Mouse (Mus musculus) testis, adult 2 months (tissue): ENCODE results near the gene Plcd1. TPM values are rescaled to one million over a fixed set of nuclear protein-coding genes. Genes with fewer than 3 reads are reported as not detected.

Experiments used
- H3K27ac ChIP-seq: fragments of 200-500 bp; 2 replicates; pipeline ENCODE4 v1.5.1; 2012; ENCODE audit warnings: low read depth, low read length; ENCODE audit not compliant: control insufficient read depth, insufficient read depth
- H3K27me3 ChIP-seq: fragments of 200-500 bp; 2 replicates; pipeline ENCODE4 v1.6.1; 2012; ENCODE audit warnings: mild to moderate bottlenecking, low read length, moderate library complexity; ENCODE audit not compliant: control insufficient read depth, insufficient read depth
- H3K36me3 ChIP-seq: fragments of 200-500 bp; 2 replicates; pipeline ENCODE4 v1.6.1; 2012; ENCODE audit warnings: mild to moderate bottlenecking, low read length; ENCODE audit not compliant: control insufficient read depth, insufficient read depth
- H3K4me1 ChIP-seq: fragments of 200-500 bp; 2 replicates; pipeline ENCODE4 v1.6.1; 2012; ENCODE audit warnings: low read length; ENCODE audit not compliant: control insufficient read depth, insufficient read depth
- H3K4me3 ChIP-seq: fragments of 200-500 bp; 2 replicates; pipeline ENCODE4 v1.5.1; 2012; ENCODE audit warnings: low read depth, mild to moderate bottlenecking, low read length, moderate library complexity, mixed read lengths; ENCODE audit not compliant: control insufficient read depth
- CTCF ChIP-seq: fragments of 200-500 bp; IDR thresholded peaks from 2 replicates; pipeline ENCODE4 v1.5.1; 2012; ENCODE audit warnings: low read depth, mild to moderate bottlenecking, inconsistent platforms, low read length, moderate library complexity; ENCODE audit not compliant: control insufficient read depth, insufficient read depth, insufficient replicate concordance
- POLR2A ChIP-seq: fragments of 200-500 bp; IDR thresholded peaks from 2 replicates; pipeline ENCODE4 v1.6.1; 2012; ENCODE audit warnings: low read depth, mild to moderate bottlenecking, inconsistent platforms, low read length, moderate library complexity; ENCODE audit not compliant: control insufficient read depth
- polyA plus RNA-seq: library from polyadenylated mRNA; depleted of rRNA; stranded (reverse); fragments of >200 nt; gene quantifications from 2 replicates; pipeline ENCODE4 v1.2.3, GENCODE M21; 2012

Gene Plcd1
- polyA plus RNA-seq, 1 experiment: 13.4 TPM

DNA sequence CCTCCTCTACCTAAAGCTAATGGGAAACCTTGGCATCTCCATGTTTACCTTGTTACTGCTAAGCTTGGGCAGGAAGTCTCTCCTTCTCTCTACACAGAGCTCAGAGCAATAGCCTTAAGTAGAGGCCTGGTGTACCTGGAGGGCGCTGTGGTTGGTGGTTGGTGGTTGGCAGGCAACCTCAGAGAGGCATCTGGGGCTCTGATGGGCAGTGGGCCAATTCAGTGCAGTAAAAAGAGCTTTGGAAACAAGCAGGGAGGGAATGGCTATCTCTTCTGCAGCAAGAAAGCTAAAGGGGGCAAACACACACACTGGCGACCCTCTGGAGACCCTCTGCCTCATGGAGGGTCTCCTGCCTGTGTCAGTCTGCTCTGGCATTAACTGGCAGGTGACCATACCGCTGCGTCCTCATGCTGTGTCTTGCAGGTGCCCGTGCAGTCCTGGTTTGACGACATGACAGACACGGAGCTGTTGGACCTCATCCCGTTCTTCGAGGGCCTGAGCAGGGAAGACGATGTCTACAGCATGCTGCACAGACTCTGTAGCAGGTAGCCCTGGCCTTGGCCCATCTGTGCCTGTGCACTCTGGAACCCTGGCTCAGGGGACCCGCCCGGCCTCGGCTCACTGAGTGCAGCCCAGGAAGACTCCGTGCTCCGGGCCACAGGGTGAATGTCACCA is 53.1 kb downstream of the Plcd1 start:
- H3K27me3 ChIP-seq: no peaks in the 10 kb centered on the region
- H3K4me1 ChIP-seq: no peaks in the 10 kb centered on the region
- TF ChIP-seq POLR2A (no peak), CTCF (no peak)
- H3K36me3 ChIP-seq: no peaks in the 10 kb centered on the region
- H3K4me3 ChIP-seq: no peak overlapping the region
- no peak overlapping the region for H3K27ac ChIP-seq

GRCm38 (mm10) chr9:119038574-119038973 is 54.7 kb downstream of the Plcd1 start:
- Histone ChIP-seq H3K4me3 (no peak overlapping the region), H3K27ac (no peak overlapping the region), H3K4me1 (no peaks in the 10 kb centered on the region), H3K36me3 (no peaks in the 10 kb centered on the region), H3K27me3 (no peaks in the 10 kb centered on the region)
- TF ChIP-seq POLR2A (no peak), CTCF (no peak)

GRCm38 (mm10) chr9:119037076-119037730 is 56.1 kb downstream of the Plcd1 start:
- Histone ChIP-seq H3K4me3 (no peak overlapping the region), H3K36me3 (no peaks in the 10 kb centered on the region), H3K27me3 (no peaks in the 10 kb centered on the region), H3K27ac (no peak overlapping the region), H3K4me1 (peaks cover 2% of the 10 kb centered on the region)
- TF ChIP-seq CTCF: no peak
- no peak for TF ChIP-seq POLR2A

DNA sequence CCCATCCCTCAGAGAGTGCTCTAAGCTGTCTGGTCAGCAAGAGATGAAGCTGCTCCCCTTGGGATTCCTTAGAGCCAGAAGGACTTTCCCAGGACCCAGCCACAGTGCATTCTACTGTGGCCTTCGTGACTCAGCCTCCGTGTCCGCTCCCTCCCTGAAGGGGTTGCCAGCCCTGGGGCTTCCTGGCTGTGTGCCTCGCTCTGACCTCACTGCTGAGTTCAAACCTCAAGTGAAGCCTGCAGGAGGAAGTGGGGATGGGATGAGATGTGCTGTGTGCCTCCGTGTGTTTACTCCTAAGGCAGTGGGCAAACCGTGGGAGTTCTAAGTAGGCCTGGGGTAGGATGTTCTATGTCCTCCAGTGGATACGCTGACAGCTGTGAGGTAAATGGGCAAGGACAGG is 57.5 kb downstream of the Plcd1 start:
- Histone ChIP-seq H3K4me1 (peaks cover 5% of the 10 kb centered on the region), H3K4me3 (no peak overlapping the region), H3K27ac (no peak overlapping the region), H3K36me3 (no peaks in the 10 kb centered on the region), H3K27me3 (no peaks in the 10 kb centered on the region)
- TF ChIP-seq CTCF: no peak
- no peak for TF ChIP-seq POLR2A

DNA sequence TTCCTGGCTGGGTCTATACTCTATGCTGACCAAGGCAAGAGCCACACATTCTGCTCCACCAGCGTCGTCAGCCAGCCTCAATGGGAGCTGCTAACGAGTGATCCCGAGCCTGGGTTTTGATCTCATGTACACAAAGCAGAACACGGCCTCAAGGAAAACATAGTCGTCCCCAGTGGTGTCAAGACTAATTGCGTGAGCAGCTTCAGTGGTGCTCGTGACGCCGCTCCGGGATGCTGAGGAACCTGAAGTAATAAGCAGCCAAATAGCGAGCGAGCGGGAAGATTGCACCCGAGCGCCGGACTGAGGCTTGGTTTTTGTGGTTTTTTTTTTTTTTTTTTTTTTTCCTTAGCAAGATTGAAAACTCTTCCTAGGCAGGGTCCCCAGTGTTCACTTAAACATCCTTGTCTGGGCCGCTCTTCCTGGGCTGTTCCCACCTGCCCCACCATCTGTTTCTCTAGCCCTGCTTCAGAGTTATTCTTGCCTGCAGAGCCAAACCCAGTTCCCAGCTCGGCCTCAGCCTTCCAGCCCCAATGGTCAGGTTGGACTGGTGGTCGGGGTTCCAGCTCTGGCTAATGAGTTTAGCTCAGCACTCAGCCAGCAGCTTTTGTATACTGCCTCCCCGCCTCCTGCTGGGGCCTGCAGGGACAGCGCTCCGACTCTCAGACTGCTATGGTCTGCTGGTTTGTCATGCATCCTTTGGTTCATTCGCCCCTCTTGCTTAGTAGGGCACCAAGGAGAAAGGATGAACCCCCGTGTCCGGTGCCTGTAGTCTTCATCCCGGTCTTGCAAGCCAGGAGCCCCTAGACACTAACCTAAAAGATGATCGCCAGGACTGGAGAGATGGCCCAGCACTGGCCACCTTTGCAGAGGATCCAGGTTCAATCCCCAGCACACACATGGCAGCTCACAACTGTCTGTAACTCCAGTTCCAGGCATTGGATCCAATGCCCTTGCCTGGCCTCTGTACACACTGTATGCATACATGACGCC is 58.3 kb downstream of the Plcd1 start:
- H3K4me3 ChIP-seq: no peak overlapping the region
- TF ChIP-seq POLR2A (no peak), CTCF (no peak)
- H3K27me3 ChIP-seq: no peaks in the 10 kb centered on the region
- H3K27ac ChIP-seq: no peak overlapping the region
- peaks cover 5% of the 10 kb centered on the region for H3K4me1 ChIP-seq
- H3K36me3 ChIP-seq: no peaks in the 10 kb centered on the region

DNA sequence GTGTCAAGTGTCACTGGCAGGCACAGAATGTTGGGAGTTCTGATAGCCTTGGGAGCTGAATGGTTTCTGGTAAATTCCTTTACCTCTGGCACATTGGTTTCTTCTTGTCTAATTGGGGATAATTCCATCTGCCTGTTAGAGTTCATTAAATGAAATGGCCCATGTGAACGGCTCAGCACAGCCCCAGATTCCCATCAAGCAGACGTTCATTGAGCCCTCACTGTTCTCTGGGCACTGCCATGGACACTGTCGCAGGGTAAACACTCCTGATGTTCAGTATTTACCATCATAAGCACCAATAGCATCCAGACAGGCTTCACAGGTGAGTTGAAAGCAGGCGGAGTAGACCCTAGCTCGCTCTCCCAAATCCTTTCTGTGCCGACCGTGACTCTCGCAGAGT is 59.2 kb downstream of the Plcd1 start:
- Histone ChIP-seq H3K27ac (no peak overlapping the region), H3K36me3 (no peaks in the 10 kb centered on the region), H3K27me3 (no peaks in the 10 kb centered on the region), H3K4me1 (peaks cover 7% of the 10 kb centered on the region), H3K4me3 (no peak overlapping the region)
- no peak for TF ChIP-seq POLR2A
